Mouse (Mus musculus) adrenal gland, postnatal 4 days (tissue): ENCODE data around the gene Esp18. TPM values are rescaled to one million over a fixed set of nuclear protein-coding genes. Genes with fewer than 3 reads are reported as not detected.

ENCODE experiments used
- DNase-seq, 2 experiments: peaks; one replicate each; pipeline ENCODE4 v3.0.0; 2021 to 2022; ENCODE audit warnings: low spot score in 2 of 2, mixed read lengths in 2 of 2
- long read RNA-seq, 2 experiments: library from polyadenylated mRNA; stranded (forward); transcript quantifications; one replicate each; pipeline ENCODE4 v2.0.0; 2021
- microRNA-seq: library from miRNA; unstranded; fragments of <30 nt; microRNA quantifications from one replicate; pipeline ENCODE4 v1.2.0, GENCODE M21; 2021
- total RNA-seq, 2 experiments: library from RNA; stranded (reverse); gene quantifications; 2 replicates each; pipeline ENCODE4 v1.2.3; 2021

The Esp18 gene
- not detected for total RNA-seq
- long read RNA-seq, experiment 1: 0 reads
- long read RNA-seq, experiment 2: 0 reads

DNA sequence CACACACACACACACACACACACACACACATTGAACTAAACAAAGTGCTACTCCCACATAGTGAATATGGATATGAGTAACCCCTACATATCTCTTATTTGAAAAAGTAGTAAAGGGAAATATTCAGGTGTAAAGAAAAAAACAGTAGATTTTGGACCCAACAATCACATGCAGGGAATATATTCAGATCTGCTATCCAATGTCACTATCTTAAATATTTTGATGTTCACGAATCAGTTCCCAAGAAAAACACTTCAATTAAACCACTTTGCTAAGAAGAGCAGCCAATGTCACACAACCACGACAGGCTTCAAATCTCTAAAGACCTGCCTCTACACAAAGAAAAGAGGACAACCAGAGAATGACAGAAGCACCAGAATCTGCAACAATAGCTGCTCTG is at the start of gene Esp18:
Gene Esp18 (plus strand): TSS at position 301 of the 400 bp plus-strand sequence.
- no peak for DNase-seq

DNA sequence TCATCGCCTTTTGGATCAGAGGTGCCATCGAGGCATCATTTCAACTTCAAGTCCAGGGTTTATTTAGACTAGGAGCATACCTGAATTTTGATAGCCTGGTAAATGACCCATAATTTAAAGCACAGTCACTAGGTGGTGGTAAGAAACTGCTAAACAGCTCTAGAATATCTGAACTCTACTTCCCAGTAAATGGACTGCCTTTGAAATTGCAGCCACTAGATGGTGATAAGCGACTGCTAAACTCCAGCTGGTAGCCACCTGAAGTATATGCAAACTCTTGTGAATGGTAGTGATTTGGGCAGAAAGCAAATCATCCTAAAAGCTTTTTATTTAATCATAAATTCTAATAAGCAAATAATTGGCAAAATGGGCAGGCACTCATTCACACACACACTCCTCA is 42.8 kb upstream of the Esp18 start:
- no peak for DNase-seq

Small RNA genes lying within 50 kb of the gene (microRNA-seq; reads per million reads assigned to microRNA genes)
- gene Gm26429: not detected

Other genes starting within 250 kb of the Esp18 start
- not detected for gene Esp16, start 129.8 kb downstream of the Esp18 start, total RNA-seq
- gene Esp15, start 234.6 kb downstream of the Esp18 start, total RNA-seq: not detected